Mouse (Mus musculus): ENCODE data around the gene Ptpn18.
"Not testable (repeated sequence)": the region's sequence is repeated elsewhere in the genome, so short reads cannot be mapped to it uniquely, and the experiment has no call there.

Gene Ptpn18

DNA sequence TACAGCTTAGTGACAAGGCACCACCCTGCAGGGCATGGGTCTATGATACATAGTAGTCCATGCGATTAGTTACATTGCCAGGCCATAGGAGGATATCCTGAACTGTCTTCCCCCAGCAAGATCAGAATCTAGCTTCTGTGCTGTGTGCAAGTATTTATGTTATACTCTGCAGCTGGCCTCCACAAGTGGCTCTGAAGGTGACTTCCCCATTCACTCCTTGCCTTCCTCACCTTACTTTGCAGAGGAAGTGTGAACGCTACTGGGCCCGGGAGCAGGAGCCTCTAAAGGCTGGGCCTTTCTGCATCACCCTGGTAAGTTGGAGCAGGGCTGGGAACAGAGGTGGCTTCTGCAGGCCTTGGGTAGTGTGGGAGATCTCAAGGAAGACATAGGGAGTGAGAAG is 8.5 kb downstream of the Ptpn18 start:
- DNase-seq, result no peak

DNA sequence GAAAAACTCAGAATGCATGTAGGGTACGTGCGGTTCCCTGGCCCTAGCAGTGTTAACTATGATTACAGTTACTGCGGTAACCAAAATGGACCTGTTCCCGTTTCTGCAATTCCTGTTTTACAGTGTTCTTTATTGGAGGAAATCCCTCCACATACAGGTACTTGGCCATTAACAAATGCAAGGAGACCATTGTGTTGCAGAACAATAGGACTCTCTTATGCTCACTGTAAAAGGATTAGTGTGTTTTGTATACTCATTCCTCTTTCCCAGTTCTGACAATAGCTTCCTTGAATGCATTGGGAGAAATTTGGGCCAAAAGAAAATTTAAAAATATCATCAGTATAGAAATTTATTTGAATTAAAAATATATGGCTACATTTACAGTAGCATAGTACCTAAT is 8.9 kb downstream of the Ptpn18 start:
- DNase-seq, result no peak

DNA sequence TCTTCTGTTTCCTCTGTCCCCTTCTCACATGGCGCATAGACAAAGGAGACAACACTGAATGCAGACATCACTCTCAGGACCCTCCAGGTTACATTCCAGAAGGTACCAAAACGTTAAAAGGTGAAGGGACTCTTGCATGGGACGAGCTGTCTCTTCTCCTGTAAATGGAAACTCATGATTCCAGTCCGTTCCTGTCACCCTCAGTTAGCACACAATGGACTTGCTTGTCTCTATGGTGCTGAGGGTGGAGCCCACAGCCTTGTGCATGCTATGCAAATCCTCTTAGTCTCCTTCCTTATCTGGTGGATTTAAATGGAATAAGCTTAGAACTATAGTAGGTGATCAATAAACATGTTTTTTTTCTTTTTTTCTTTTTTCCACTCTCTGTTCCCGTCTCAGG is 10.2 kb downstream of the Ptpn18 start:
- no peak for DNase-seq

DNA sequence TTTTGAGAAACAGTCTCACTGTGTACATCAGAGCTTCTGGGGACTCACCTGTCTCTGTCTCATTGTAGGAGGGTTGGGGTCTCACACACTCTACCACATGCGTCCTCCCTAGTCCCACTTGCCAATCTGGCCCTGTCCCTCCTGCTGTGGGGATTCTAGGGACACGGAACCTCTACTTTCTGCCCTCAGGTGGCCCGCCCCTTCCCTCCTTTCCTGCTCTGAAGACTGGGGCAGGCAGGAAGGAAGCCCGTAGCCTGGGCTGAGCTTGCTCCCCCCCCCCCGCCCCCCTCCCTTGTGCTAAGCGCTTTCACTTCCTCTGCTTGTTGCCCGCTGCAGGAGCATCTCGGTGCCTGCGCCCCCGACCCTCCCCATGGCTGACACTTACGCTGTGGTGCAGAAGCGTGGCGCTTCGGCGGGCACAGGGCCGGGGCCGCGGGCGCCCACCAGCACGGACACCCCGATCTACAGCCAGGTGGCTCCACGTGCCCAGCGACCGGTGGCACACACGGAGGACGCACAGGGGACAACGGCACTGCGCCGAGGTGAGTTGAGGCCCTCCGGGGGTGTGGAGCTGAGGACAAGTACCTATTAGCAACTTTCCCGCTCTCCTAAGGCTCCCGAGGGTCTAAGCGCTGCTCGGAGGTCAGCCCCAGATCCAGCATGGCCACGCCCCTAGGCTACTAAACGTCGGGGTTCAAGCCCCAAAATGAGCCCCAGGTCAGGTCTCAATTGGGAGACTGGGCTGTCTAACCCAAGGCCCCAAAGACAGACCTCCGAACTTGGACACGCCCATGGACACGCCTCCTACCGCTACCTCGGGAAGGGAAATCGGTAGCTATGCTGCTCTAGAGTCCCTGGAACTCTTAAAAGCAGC is 13.1 kb downstream of the Ptpn18 start:
- DNase-seq, result peak; percentile 85

DNA sequence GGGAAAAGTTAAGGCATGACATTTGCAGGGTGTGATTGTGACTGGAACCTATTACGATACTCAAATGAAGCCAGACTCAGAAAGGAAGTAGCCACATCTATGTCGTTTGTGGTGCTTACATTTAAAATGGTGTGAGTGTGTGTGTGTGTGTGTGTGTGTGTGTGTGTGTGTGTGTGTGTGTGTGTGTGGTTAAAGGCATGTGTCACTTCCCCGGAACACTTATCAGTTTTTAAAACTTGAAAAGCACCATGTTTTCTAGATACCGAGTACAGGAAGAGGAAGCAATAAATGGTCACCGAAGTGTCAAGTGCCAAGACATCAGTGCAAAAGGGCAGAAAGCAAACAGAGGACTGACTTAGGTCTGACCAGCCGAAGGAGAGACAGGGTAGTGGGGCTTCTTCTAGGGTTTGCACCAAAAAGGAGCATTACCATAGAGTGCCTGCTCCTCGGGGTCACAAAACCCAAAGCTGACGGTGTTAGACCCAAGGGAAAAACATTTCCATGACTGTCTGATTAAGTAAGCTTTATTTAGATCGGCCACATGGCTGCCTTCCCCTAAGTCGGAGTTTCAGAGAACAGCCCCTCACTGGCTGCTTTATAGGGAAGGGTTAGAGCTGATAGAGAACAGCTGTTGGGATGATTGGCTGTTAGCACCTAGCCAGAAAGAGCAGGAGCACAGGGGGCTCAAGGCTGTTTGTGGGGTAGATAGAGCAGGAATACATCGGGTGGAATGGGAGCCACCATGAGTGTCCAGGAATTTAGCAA is 19.5 kb downstream of the Ptpn18 start:
- no peak for DNase-seq

DNA sequence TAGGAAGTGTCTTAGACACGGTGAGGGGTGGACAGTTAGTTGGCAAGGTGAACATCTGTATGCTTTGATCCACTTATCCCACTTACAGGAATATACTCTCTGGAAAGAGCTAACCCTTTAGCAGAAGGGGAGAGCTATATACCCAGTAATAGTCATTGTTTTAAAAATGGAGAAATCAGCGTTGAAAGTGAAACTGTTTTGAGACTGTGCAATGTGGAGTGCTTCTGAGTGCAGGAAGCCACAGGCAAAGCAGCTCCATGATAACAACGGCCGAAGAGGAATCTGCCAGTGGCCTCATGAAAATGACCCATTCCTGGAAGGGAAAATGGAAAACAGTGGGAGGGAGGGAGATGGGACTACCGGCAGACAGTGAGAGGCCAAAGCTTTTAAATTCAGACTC is 21.2 kb downstream of the Ptpn18 start:
- no peak for DNase-seq

DNA sequence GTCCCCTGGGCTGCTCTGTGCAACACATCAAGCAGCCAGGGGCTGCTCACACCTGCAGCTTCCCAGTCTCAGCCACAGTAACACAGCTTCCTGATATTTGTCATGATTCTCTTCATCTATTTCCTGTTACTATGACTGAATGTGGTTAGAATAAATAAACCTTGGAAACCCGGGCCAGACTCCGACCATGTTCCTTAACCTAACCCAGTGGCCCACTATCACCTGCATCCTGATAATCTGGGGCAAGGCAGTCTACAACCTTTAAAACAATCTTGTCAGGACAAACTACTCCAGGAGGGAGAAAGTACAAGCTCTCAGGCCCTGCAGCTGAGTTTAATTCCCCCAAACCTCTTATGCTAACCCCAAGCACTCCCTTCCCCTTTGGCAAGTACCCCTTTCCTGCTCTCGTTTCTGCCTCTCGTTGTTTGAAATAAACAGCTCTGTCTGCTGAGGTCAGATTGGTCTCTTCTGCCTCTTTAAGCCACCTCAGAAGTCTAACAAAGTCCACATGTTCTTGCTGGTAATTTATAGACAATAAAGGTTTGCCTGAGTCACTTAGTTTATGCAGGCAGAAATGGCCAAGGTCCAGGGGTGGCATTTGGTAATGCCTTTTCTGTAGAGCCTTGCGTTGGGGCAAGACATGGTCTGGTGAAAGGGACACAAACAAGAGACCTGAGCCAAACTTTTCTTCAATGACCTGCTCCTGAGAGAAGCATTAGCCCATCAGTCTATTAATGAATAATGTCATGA is 22.5 kb downstream of the Ptpn18 start:
- DNase-seq, result no peak

DNA sequence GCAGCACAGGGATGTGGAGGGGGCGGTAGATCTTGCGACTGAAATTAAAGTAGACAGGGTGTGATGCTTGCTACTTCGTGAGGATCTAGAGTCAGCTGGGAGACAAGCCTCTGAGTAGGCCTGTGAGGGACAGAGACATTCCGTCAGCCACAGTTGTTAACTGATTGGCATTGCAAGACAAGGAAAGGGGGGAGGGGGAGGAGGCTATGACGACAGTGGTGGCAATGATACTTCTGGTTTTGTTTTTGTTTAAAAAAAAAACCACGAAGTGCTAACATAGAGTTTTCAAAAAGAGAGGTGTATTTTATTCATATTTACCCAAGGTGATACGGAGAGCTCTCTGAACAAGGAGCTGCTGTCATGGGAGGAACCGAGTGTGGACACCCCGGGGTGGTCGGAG is 24.9 kb downstream of the Ptpn18 start:
- no peak for DNase-seq

DNA sequence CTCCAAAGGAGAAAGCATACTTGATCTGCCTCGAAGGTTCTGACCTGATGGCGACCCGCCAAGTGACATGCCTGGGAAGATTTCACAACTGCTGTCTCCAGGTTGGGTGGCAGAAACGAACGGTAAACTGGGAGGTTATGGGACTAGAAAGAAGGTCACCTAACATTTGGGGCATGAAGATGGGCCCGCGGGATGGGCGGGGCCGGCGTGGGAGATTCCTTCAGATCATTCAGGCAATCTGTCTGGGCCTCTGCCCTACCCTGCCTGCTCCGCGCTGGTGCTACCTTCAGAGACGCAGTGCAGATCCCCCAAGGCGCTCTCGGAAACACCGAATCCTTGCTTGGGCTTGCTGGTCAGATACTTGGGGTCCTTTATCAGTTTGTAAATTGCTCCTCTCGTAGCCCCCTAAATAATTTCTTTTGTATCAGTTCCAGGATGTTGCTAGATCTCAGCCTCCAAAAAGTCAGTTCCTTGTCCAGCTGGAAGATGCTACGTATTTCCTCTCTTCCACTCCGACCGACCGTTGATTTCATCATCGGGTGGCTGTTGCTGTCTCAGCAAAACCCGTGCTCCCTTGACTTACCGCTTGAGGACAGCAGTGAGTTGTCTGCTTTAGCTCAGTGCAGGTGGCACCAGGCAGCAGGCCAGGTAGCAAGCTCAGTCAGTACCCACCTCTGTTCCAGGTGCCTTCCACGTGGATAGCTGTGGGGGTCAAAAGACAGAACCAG is 26.1 kb downstream of the Ptpn18 start:
- peak; percentile 79 for DNase-seq

DNA sequence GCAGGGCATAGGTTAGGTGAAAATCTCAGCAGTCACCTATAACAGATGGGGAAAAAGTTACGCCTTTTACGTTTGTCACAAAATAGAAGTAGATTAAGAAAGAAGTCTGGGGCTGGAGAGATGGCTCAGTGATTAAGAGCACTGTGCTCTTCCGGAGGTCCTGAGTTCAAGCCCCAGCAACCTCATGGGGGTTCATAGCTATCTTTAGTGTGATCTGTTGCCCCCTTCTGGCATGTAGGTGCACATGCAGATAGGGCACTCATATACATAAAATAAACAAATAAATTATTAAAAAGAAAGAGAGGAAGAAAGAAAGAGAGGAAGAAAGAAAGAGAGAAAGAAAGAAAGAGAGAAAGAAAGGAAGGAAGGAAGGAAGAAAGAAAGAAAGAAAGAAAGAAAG is 27.8 kb downstream of the Ptpn18 start:
- no peak for DNase-seq

DNA sequence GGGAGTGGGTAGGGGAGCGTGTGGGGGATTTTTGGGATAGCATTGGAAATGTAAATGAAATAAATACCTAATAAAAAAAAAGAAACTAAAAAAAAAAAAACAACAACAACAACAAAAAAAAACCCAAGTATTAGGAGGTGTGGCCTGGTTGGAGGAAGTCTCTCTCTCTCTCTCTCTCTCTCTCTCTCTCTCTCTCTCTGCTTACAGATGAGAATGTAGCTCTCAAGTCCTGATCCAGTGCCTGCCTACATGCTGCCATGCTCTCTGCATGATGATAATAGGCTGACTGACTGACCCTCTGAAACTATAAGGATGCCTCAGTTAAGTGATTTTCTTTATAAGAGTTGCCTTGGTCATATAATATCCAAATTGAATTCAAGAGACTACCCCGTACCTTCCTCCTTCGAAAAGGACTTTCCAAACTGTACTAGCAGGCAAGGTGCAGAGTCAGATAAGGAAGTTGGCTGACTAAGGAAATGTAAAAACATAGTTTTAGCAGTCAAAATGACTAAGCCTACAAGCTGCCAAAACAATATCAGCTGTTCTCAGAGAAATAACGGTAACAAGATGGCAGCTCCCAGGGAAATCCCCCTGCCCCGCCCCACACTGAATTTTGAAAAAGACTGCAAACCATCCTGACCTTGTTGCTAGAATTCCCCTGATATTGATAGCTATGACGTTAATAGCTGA is 30.4 kb downstream of the Ptpn18 start:
- no peak for DNase-seq

DNA sequence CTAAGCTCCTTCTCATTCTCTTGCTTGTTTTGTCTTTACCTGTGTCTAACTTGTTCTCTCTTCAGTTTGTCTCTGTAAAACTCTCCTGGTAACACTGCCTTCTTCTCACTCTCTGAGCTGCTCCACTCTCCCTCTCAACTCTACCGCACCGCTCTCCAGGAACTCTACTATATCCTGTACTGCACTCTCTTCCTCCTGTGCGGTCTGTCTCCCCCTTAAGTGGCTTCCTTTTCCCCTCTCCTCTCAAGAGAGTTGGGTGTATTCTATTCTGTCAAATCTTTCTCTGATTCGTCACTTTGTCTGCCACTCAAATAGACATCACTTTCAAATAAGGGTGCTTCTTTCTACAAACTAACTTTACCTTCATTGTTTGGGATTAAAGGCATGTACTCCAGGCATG is 31.9 kb downstream of the Ptpn18 start:
- DNase-seq, result no peak

DNA sequence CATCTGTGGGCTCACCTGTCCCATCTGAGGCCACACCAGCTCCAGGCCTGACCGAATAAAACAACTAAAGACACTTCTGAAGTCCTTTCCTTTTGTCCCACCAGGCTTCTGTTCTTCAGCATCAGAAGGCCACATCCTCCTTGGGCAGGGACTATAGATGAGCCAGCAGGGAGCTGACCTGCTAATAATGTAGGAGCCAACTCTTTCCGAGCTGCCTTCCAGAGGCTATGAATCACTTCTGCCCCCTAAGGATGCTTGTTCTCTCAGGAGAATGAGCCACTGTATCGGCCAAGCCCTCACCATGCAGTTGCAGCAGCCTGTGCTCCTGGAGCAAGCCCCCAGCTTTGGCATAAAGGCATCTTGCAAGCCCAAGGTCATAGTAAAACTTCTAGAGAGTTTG is 43.4 kb downstream of the Ptpn18 start:
- DNase-seq, result no peak

DNA sequence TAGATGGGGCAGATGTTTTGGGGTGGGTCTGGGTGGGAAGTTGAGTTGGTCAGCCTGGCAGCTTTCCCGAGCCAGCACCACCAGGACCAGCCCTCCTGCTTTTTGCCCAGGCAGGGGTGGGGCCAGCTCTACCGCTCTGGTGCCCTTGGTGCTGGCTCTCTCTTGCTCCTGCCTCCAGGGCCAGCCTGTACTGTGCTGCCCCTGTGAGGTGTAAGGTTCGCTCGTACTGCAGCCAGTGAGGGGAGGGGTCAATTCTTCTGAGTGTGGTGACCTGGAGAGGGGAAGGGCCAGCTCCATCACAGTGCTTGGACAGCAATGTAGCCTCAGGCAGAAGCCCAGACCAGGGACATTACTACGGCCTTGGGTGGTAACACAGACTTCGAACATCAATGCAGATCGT is 45.7 kb downstream of the Ptpn18 start:
- no peak for DNase-seq

DNA sequence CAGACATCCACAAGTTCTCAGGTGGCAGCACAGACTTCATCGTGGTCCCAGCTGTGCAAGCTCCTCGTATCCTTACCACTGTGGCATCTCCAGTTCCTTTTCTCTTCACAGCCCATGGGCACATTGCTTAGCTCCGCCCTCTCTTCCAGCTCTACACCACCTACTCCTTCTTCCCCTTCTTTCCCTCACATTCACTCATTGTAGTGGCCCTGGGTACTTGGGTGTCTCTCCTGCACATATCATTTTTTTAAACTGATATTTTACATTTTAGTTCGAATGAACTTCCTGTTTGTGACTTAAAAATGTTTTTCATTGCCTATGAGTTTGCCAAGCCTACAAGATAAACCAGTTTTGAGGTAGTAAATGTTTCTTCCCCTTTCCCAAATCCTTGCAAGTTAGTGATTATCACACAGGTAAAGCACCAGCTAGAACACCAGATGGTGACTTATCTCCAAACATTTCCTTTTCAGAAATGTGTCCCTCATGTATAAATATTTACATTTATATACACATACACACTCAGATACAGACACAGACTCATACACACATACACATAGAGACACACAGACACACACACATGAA is 46.5 kb downstream of the Ptpn18 start:
- no peak for DNase-seq

DNA sequence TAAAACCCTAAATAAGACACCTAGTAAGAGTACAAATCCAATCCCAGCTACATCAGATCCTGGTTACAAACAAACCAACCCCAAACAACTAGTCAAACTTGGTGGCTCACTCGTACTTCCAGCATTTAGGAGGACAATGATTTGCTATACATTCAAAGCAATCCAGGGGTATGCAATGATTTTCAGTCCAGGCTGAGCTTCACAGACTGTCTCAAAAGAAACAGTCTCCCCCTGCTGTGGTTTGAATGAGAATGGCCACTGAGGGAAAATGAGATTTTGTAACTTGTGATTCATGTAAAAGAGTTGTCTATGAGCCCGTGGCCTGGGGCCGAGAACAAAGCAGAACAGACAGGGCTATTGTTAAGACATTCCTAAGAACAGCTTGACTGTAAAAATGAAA is 48.4 kb downstream of the Ptpn18 start:
- no peak for DNase-seq

DNA sequence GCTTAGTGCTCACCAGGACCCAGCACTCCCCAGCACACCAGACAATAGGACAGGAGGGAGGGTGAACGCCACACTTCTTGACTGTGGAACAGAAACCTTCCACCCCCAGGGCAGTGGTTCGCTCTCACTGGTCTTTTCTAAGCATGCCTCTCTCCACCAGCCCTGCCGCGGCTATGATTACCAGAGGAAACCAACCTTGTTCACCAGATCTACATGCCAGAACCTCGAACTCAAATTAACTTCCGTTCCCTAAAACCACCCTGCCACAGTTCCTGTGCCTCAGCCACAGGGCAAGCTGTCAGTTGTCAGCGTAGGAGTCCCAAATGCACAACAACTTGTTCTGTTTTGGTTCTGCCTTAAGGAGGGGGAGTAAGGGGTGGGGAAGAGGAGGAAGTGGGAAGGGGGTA is 51.0 kb downstream of the Ptpn18 start:
- peak; percentile 33 for DNase-seq

DNA sequence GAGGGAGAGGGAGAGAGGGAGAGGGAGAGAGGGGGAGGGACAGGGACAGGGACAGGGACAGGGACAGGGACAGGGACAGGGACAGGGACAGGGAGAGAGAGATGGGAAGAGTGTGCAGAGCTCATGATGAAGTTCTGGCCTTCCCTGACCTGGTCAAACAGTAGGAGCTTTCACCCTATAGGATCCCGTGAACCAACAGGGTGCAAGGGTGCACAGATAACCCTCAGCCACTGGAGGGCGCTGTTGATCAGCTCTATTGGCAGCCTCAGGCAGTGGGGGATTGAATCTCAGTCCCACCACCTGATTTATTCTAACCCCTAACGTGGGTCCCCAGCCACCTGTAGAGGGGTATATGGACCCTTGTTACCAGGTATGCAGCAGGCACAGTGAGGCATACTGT is 51.5 kb downstream of the Ptpn18 start:
- DNase-seq, result peak; percentile 83

DNA sequence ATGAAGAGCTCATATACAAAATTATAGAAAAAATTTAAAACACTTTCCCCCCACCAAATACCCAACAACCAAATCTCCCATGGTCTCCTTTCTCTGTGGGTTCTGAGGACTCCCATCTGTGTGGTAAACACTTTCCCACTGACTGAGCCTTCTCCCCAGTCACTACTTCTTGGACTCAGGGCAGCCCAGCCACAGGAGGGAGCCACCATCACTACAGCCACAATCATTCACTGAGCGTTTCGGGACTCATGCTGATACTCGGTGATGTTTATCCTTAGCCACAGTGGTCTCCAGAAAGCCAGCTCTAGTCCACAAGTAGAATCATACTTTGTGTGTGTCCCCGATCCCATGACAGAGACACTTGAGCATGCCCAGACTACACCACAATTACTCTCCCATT is 53.5 kb downstream of the Ptpn18 start:
- no peak for DNase-seq

DNA sequence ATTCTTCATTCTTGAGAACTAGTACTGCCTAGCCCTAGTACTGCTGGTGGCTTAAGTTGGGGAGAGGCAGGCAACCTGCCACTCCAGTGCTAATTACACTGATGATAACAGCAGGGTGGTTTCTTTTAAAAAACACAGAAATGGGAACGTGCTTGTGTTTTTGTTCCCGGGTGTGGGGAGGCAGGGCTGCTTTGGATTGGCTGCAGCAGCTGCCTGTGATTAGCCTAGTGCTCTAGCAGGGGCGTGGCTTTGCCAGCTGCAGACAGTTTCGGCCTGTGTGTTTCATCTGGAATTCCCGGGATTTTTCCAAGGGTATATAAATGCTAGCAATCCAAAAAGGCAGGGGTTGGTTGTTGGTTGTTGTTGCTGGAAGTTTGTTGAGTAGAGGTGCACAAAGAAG is 57.0 kb downstream of the Ptpn18 start:
- DNase-seq, result no peak

DNA sequence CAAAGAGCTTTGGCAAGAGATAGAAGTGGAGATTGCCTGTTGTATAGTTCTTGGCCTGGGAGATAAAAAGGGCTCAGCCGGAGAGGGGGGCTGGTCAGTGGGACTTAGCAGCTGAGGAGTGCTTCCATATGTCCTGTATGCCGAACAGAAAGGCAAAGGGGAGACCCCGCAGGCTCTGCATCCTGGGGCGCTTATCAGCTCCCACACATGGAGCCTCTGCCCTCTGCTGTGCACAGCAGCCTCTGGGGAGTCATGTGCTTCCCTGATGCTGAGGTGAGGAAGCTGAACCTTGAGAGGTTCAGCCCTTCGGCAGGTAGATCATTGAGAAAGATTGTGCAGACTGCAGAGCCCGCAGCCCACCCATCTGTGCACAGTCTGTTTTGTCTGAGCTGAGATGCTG is 57.7 kb downstream of the Ptpn18 start:
- not testable (repeated sequence) for DNase-seq

DNA sequence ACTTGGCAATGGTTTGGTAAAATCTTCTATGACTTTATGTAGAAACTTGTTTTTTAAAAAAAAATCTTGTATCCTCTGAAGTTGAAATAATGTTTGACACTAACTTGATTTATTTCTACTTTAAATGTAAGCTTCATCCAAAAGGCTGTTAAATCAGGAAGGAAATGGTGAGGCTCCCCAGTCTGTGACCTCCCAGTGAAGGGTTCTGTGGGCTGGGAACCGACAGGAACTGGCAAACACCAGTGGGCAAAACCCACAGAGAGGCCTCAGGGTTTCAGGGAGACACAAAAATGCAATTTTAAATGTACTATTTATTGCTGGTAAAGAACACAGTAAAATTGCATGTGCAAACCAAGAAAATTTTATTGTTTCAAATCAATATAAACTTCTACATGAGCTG is 58.2 kb downstream of the Ptpn18 start:
- not testable (repeated sequence) for DNase-seq
